Mouse (Mus musculus): Measurements from ENCODE around the gene P4htm. TPM values are rescaled to one million over a fixed set of nuclear protein-coding genes. Genes with fewer than 3 reads are reported as not detected.

P4htm gene
- total and polyA plus RNA-seq, 3 experiments = 0.08 to 0.22 TPM; not detected in 1

DNA sequence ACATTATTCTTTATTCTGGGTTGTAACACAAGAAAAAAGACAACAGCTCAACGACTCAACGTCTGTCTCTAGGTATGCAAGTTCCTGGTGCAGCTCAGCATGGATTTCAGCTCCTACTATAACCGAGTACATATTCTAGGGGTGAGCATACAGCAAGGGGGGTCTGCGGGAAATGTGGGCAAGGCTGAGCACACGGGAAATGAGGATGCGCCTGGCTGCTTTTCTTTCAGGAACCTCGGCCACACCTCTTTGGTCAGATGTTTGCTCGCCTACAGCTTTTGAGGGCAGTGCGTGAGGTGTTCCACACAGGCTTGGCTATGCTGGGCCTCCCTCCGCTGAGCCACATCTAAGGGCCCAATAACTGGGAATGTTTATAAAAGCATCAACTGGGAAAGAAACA, 25.1 kb downstream of the P4htm start:
- TF ChIP-seq HCFC1 (IDR thresholded peaks at IDR 0.05; ENCODE audit: low read depth, low read length) = no peak
- no peak for TF ChIP-seq POLR2AphosphoS2 (IDR thresholded peaks at IDR 0.05; ENCODE audit: low read length)
- TF ChIP-seq NELFE (IDR thresholded peaks at IDR 0.05; ENCODE audit: low read depth, low read length) = no peak
- TF ChIP-seq POLR2AphosphoS5 (IDR thresholded peaks at IDR 0.05; ENCODE audit: borderline replicate concordance, low read depth, low read length) = no peak
- H3K4me1 ChIP-seq (ENCODE audit: control insufficient read depth in 1 of 2, insufficient read depth in 2 of 2, low read length in 2 of 2) = peaks cover 0 to 18% of the 10 kb centered on the region in 2 experiments; a peak in 3 of 4 replicates
- peaks cover 0 to 12% of the 10 kb centered on the region in 2 experiments; a peak in 3 of 4 replicates for H3K36me3 ChIP-seq (ENCODE audit: control insufficient read depth in 1 of 2, insufficient read depth in 2 of 2, low read length in 2 of 2)
- no peaks in the 10 kb centered on the region for H3K27me3 ChIP-seq (ENCODE audit: control insufficient read depth in 1 of 2, insufficient read depth in 2 of 2, low read length in 2 of 2)
- H3K9me3 ChIP-seq (replicated peaks; ENCODE audit: insufficient read depth, low read length) = no peaks in the 10 kb centered on the region
- H3K79me2 ChIP-seq (ENCODE audit: control insufficient read depth, insufficient read depth, low read length, poor library complexity) = peaks cover 25% of the 10 kb centered on the region
- no peak overlapping the region for H3K27ac ChIP-seq (ENCODE audit: control insufficient read depth, low read depth, low read length)
- DNase-seq (ENCODE audit: low read depth, low spot score) = no peak
- no peak overlapping the region for H3K4me3 ChIP-seq (ENCODE audit: control insufficient read depth in 1 of 2, insufficient read depth in 1 of 2, low read depth in 2 of 2, low read length in 2 of 2)
- H3K9ac ChIP-seq (ENCODE audit: control insufficient read depth, low read depth, low read length, poor library complexity, severe bottlenecking) = no peak overlapping the region

DNA sequence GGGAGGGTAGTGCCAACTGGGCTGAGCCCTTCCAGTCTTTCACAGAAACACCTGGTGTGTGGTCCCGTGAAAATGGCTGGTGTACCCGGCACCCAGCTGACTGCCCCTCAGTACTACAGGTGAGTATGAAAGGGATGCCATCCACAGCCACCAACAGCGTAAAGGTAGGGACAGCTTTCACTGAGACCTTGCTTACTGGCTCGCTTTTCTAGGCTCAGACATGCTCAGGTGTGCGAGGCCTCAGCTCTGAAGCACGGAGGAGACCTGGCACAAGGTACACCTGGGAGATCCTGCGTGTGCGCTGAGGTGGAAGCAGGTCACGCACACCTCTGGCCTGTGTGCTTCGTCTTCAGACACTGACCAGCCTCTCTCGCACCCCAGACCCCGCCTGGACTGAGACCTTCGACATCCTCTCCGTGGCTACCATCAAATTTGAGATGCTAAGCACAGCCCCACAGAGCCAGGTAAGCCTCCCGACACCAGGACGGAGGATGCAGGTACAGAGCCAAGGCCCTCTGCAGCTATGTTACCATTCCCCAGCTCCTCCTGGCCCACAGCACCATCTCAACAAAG, 26.0 kb downstream of the P4htm start:
- H3K36me3 ChIP-seq (ENCODE audit: control insufficient read depth in 1 of 2, insufficient read depth in 2 of 2, low read length in 2 of 2) = peaks cover 0 to 12% of the 10 kb centered on the region in 2 experiments; a peak in 3 of 4 replicates
- no peaks in the 10 kb centered on the region for H3K9me3 ChIP-seq (replicated peaks; ENCODE audit: insufficient read depth, low read length)
- no peak overlapping the region for H3K9ac ChIP-seq (ENCODE audit: control insufficient read depth, low read depth, low read length, poor library complexity, severe bottlenecking)
- no peak for DNase-seq (ENCODE audit: low read depth, low spot score)
- no peaks in the 10 kb centered on the region for H3K27me3 ChIP-seq (ENCODE audit: control insufficient read depth in 1 of 2, insufficient read depth in 2 of 2, low read length in 2 of 2)
- TF ChIP-seq MYC (IDR thresholded peaks at IDR 0.05; ENCODE audit: low read depth, low read length) = no peak
- TF ChIP-seq GATA1 (IDR thresholded peaks at IDR 0.05; ENCODE audit: low read depth, low read length) = no peak
- H3K79me2 ChIP-seq (ENCODE audit: control insufficient read depth, insufficient read depth, low read length, poor library complexity) = peaks cover 27% of the 10 kb centered on the region
- no peak overlapping the region for H3K4me3 ChIP-seq (ENCODE audit: control insufficient read depth in 1 of 2, insufficient read depth in 1 of 2, low read depth in 2 of 2, low read length in 2 of 2)
- peaks cover 0 to 18% of the 10 kb centered on the region in 2 experiments; a peak in 3 of 4 replicates for H3K4me1 ChIP-seq (ENCODE audit: control insufficient read depth in 1 of 2, insufficient read depth in 2 of 2, low read length in 2 of 2)
- H3K27ac ChIP-seq (ENCODE audit: control insufficient read depth, low read depth, low read length) = no peak overlapping the region

DNA sequence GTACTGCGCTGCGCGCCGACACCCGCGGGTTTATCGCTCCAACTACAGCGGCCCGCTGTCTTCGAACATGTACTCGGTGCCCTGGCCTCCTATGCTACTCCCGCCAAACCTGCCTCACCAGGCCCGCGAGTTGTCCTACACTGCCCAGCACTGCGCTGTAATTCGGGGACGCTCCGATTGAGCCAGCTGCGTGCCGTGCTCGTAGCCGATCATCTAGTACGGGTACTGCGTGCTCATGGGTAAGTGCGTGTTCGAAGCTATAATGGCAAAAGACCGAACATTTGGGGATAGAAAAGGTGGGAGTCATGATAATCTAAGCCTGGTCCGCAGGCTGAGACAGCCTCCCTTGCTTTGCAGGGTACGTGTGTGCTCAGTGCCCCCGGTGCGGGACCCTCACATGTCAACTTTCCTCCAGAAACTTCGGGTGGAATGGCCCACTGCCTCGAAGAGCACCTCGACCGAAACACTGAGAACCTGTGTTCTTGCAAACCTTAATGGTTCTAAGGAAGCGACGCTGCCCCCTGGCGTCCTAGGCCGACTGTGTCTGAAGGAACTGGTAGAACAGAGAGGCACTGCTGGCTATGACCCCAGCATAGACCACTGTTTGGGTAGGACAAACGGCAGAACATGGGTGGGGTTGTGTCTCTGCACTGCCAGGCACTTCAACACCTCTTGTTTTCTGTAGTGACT, 27.1 kb downstream of the P4htm start:
- H3K9ac ChIP-seq (ENCODE audit: control insufficient read depth, low read depth, low read length, poor library complexity, severe bottlenecking) = peak overlapping the region; percentile 69
- H3K79me2 ChIP-seq (ENCODE audit: control insufficient read depth, insufficient read depth, low read length, poor library complexity) = peaks cover 28% of the 10 kb centered on the region
- no peaks in the 10 kb centered on the region for H3K27me3 ChIP-seq (ENCODE audit: control insufficient read depth in 1 of 2, insufficient read depth in 2 of 2, low read length in 2 of 2)
- H3K36me3 ChIP-seq (ENCODE audit: control insufficient read depth in 1 of 2, insufficient read depth in 2 of 2, low read length in 2 of 2) = peaks cover 0 to 12% of the 10 kb centered on the region in 2 experiments
- H3K4me1 ChIP-seq (ENCODE audit: control insufficient read depth in 1 of 2, insufficient read depth in 2 of 2, low read length in 2 of 2) = peaks cover 0 to 24% of the 10 kb centered on the region in 2 experiments; a peak in 3 of 4 replicates
- peak; percentile 94 for DNase-seq (ENCODE audit: low read depth, low spot score)
- H3K27ac ChIP-seq (ENCODE audit: control insufficient read depth, low read depth, low read length) = peak overlapping the region; percentile 35
- peak overlapping the region; percentile 59 to 67 for H3K4me3 ChIP-seq (ENCODE audit: control insufficient read depth in 1 of 2, insufficient read depth in 1 of 2, low read depth in 2 of 2, low read length in 2 of 2)
- H3K9me3 ChIP-seq (replicated peaks; ENCODE audit: insufficient read depth, low read length) = no peaks in the 10 kb centered on the region
- TF ChIP-seq TBP (IDR thresholded peaks at IDR 0.05; ENCODE audit: low read depth, low read length) = no peak
- peak; percentile 57 for TF ChIP-seq ZC3H11A (IDR thresholded peaks at IDR 0.05; ENCODE audit: low read depth, low read length)
- no peak for TF ChIP-seq NRF1 (IDR thresholded peaks at IDR 0.05; ENCODE audit: insufficient read depth, low read depth, low read length, poor library complexity, severe bottlenecking)
- TF ChIP-seq ETS1 (IDR thresholded peaks at IDR 0.05; ENCODE audit: low read depth, low read length) = no peak
- TF ChIP-seq POLR2AphosphoS5 (IDR thresholded peaks at IDR 0.05; ENCODE audit: borderline replicate concordance, low read depth, low read length) = 0 out of 2 replicates have a peak, but pooled peaks have one; percentile 17
- TF ChIP-seq ZNF384 (IDR thresholded peaks at IDR 0.05; ENCODE audit: low read depth, low read length) = no peak
- TF ChIP-seq GABPA (IDR thresholded peaks at IDR 0.05; ENCODE audit: low read depth, low read length) = no peak
- no peak for TF ChIP-seq TCF12 (IDR thresholded peaks at IDR 0.05; ENCODE audit: low read depth, low read length)
- no peak for TF ChIP-seq MAFK (IDR thresholded peaks at IDR 0.05; ENCODE audit: borderline replicate concordance, low read depth, low read length)
- peak; percentile 73 to 83 (median 79) for TF ChIP-seq CTCF (IDR thresholded peaks at IDR 0.05 in 2 of 3, conservative IDR thresholded peaks at IDR 0.05 in 1 of 3; ENCODE audit: control insufficient read depth in 1 of 3, insufficient read depth in 1 of 3, low read depth in 2 of 3, low read length in 3 of 3, poor library complexity in 1 of 3, severe bottlenecking in 1 of 3)
- no peak for TF ChIP-seq CHD2 (IDR thresholded peaks at IDR 0.05; ENCODE audit: low read length)
- TF ChIP-seq TAL1 (IDR thresholded peaks at IDR 0.05; ENCODE audit: low read length) = no peak
- TF ChIP-seq USF2 (IDR thresholded peaks at IDR 0.05; ENCODE audit: borderline replicate concordance in 1 of 2, insufficient read depth in 1 of 2, low read depth in 1 of 2, low read length in 2 of 2) = no peak
- no peak for TF ChIP-seq GATA1 (IDR thresholded peaks at IDR 0.05; ENCODE audit: low read depth, low read length)
- TF ChIP-seq SIN3A (IDR thresholded peaks at IDR 0.05; ENCODE audit: low read length) = peak; percentile 77; the same call in 1 of the 2 replicates
- TF ChIP-seq EP300 (IDR thresholded peaks at IDR 0.05; ENCODE audit: low read depth in 1 of 2, low read length in 2 of 2) = no peak
- TF ChIP-seq MYC (IDR thresholded peaks at IDR 0.05; ENCODE audit: low read depth, low read length) = no peak
- TF ChIP-seq UBTF (IDR thresholded peaks at IDR 0.05; ENCODE audit: borderline replicate concordance, insufficient read depth, low read depth, low read length) = no peak
- TF ChIP-seq NELFE (IDR thresholded peaks at IDR 0.05; ENCODE audit: low read depth, low read length) = 0 out of 2 replicates have a peak, but pooled peaks have one; percentile 35
- TF ChIP-seq SMC3 (IDR thresholded peaks at IDR 0.05; ENCODE audit: low read depth, low read length) = peak; percentile 84
